13 mouse cellular contexts compared by ENCODE assay signal in the genomic region with DNA sequence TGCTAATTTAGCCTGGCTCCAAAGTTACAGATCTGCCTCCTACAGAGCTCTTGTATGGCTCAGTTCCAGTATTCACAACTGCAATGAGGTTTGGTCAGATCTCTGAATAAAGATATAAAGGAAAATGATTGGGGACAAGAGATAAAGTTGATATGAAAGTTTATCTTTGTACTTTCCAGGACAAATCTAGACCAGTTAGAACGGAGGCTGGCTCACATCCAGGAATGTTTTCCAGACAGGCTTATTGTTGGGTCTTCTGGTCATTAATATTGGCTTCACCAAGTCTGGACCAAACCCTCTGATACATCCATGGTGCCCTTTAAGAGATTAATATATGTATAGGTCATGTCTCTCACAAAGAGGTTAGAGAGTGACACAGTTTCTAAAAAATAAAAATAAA.
DNase-seq lines count a peak whose midpoint lies in the region; ATAC-seq and TF ChIP-seq lines count a peak whose summit lies in the region.
"Had no signal": no experiment of that assay in that cellular context is flagged by ENCODE, and none has a peak within 500 bp of the region (broad histone marks: within the 10 kb centered on the region; RNA-seq: fewer than 3 reads in every experiment).

No protein-coding gene starts in this region.

- H3K9ac ChIP-seq in hindbrain, postnatal 0 days (replicated peaks; ENCODE audit: low read length), result no peak overlapping the region
- no peak overlapping the region for H3K9ac ChIP-seq in hindbrain, embryonic 12.5 days
- H3K9ac ChIP-seq: neural tube, embryonic 15.5 days had no signal

- H3K27me3 ChIP-seq in hindbrain, postnatal 0 days (ENCODE audit: insufficient read depth, low read length), result no peaks in the 10 kb centered on the region
- H3K27me3 ChIP-seq in hindbrain, embryonic 12.5 days, result no peaks in the 10 kb centered on the region
- H3K27me3 ChIP-seq: CH12.LX; neural tube, embryonic 15.5 days had no signal

- H3K27ac ChIP-seq in hindbrain, postnatal 0 days, result no peak overlapping the region
- no peak overlapping the region for H3K27ac ChIP-seq in hindbrain, embryonic 12.5 days
- H3K27ac ChIP-seq: neural tube, embryonic 15.5 days had no signal

- ATAC-seq in hindbrain, postnatal 0 days, result no peak
- ATAC-seq in hindbrain, embryonic 12.5 days (ENCODE audit: low FRiP score), result no peak
- ATAC-seq: inflammation-experienced regulatory T-cells, adult 6 months had no signal

- H3K9me3 ChIP-seq in hindbrain, postnatal 0 days (ENCODE audit: low read length), result no peaks in the 10 kb centered on the region
- H3K9me3 ChIP-seq in hindbrain, embryonic 12.5 days (replicated peaks), result no peaks in the 10 kb centered on the region
- H3K9me3 ChIP-seq: neural tube, embryonic 15.5 days had no signal

- intact Hi-C loops in heart, postnatal 10 days (cut with DNase I), result no loop called here

- 68% methylated on average over 1 of the region's 1 CpGs for WGBS in hindbrain, postnatal 0 days
- 93% methylated on average over 1 of the region's 1 CpGs for WGBS in hindbrain, embryonic 12.5 days

- peak; percentile 26 to 56 for DNase-seq in lung, adult 18-20 months
- no peak for DNase-seq in lung, postnatal 4 days
- DNase-seq in heart, postnatal 10 days, result peak; percentile 27 to 46
- DNase-seq in kidney, postnatal 10 days, result peak; percentile 73
- peak; percentile 79 for DNase-seq in lung, postnatal 36 days
- no peak for DNase-seq in hindbrain, postnatal 0 days (ENCODE audit: low spot score)
- DNase-seq: cerebellum, adult 11-12 months; embryo, embryonic 11 days had no signal

- no peaks in the 10 kb centered on the region for H3K36me3 ChIP-seq in hindbrain, postnatal 0 days (ENCODE audit: insufficient read depth, low read length)
- H3K36me3 ChIP-seq in hindbrain, embryonic 12.5 days, result no peaks in the 10 kb centered on the region
- H3K36me3 ChIP-seq: neural tube, embryonic 15.5 days had no signal

- no peak for TF ChIP-seq CTCF in hindbrain, postnatal 0 days (IDR thresholded peaks at IDR 0.05; ENCODE audit: low read depth)

- H3K4me2 ChIP-seq in hindbrain, postnatal 0 days (ENCODE audit: low read depth, low read length), result no peak overlapping the region
- no peak overlapping the region for H3K4me2 ChIP-seq in hindbrain, embryonic 12.5 days (replicated peaks)
- H3K4me2 ChIP-seq: neural tube, embryonic 15.5 days had no signal

- H3K4me1 ChIP-seq in hindbrain, postnatal 0 days (ENCODE audit: insufficient read depth, low read length), result no peaks in the 10 kb centered on the region
- H3K4me1 ChIP-seq in hindbrain, embryonic 12.5 days, result no peaks in the 10 kb centered on the region
- H3K4me1 ChIP-seq: neural tube, embryonic 15.5 days had no signal

- no peak overlapping the region for H3K4me3 ChIP-seq in hindbrain, postnatal 0 days (ENCODE audit: low read length)
- no peak overlapping the region for H3K4me3 ChIP-seq in hindbrain, embryonic 12.5 days
- H3K4me3 ChIP-seq: left cerebral cortex, adult 2 months; neural tube, embryonic 15.5 days had no signal

Comparison
In these comparisons a context has a peak if more than half of its experiments do, and no peak if none do; other contexts are left out.
1. DNase-seq: peak in lung, adult 18-20 months (2 of 2), heart, postnatal 10 days (2 of 2), kidney, postnatal 10 days (single experiment) and lung, postnatal 36 days (single experiment); none in lung, postnatal 4 days (0 of 2) and hindbrain, postnatal 0 days (single experiment).